Mouse (Mus musculus): ENCODE results near the gene Tbc1d8. TPM values are rescaled to one million over a fixed set of nuclear protein-coding genes. Genes with fewer than 3 reads are reported as not detected.

The Tbc1d8 gene
- polyA plus RNA-seq, 1 experiment from 2014 or later: 6.3 TPM

GRCm38 (mm10) chr1:39332456-39332855 lies 146.1 kb downstream of the Tbc1d8 start:
- H3K4me3 ChIP-seq: no peak overlapping the region
- DNase-seq (ENCODE audit: low spot score): no peak
- peaks cover 16% of the 10 kb centered on the region; the same call in 1 of the 2 replicates for H3K27me3 ChIP-seq (ENCODE audit: insufficient read depth, poor library complexity, severe bottlenecking)
- H3K9me3 ChIP-seq: no peaks in the 10 kb centered on the region
- WGBS: 81% methylated on average over 4 of the region's 4 CpGs
- H3K4me1 ChIP-seq (replicated peaks): peaks cover 8% of the 10 kb centered on the region; the same call in 1 of the 2 replicates
- no peak overlapping the region for H3K27ac ChIP-seq
- no peaks in the 10 kb centered on the region for H3K36me3 ChIP-seq

DNA sequence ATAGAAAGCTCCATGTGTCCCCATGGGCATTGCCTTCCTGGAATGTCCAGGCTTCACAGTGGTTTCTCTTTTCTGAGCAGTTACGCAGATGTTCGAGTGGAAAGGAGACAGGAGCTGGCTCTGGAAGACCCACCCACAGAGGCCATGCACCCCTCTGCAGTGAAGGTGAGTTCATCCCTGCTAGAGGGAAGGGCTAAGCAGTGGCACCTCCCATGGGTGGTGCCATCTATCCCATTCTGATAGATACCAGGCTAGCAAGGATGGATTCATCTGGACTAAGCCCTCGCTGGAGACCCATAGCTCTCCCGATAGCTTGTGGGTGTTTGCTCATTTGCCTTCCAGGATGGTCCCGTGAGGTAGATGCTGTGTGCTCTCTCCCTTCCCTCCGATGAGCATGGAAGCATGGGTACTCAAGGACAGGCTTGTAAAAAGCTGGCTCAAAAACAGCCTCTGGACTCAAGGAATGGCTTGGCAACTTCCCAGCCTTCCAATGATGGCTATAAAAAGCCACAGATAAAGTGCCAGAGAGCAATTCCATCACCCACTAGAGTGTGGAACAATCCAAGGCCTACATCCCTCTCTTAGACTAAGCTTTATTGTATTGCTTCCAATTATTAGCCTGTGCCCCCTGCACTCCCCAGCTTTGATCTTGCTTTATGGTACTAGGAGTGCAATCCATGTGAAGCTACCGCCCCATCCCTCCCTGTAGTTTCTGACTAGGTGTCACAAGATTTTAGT lies 147.5 kb downstream of the Tbc1d8 start:
- no peak for DNase-seq (ENCODE audit: low spot score)
- Histone ChIP-seq H3K27me3 (ENCODE audit: insufficient read depth, poor library complexity, severe bottlenecking) (peaks cover 10% of the 10 kb centered on the region; the same call in 1 of the 2 replicates), H3K4me1 (replicated peaks) (peaks cover 7% of the 10 kb centered on the region; the same call in 1 of the 2 replicates), H3K4me3 (no peak overlapping the region), H3K9me3 (no peaks in the 10 kb centered on the region), H3K36me3 (no peaks in the 10 kb centered on the region), H3K27ac (no peak overlapping the region)
- WGBS: 87% methylated on average over 7 of the region's 7 CpGs

DNA sequence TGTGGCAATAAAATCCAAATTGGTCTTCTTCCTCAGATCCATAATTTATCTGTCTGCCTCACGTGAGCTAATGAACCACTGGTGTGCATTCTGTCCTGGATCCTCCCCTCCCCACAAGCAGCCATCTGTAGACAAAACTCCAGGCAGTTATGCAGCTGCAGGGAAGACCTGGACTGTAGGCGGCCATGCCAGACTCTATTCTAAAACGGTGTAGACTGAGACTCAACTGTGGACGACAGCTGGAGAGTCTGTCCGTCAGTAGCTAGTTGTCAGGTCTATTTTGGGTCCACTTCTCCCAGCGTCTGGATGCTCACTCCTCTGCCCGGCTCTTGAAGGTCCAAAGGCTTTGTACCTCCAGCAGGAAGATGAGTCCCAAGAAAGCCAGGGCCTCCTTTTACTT lies 151.0 kb downstream of the Tbc1d8 start:
- H3K9me3 ChIP-seq: no peaks in the 10 kb centered on the region

DNA sequence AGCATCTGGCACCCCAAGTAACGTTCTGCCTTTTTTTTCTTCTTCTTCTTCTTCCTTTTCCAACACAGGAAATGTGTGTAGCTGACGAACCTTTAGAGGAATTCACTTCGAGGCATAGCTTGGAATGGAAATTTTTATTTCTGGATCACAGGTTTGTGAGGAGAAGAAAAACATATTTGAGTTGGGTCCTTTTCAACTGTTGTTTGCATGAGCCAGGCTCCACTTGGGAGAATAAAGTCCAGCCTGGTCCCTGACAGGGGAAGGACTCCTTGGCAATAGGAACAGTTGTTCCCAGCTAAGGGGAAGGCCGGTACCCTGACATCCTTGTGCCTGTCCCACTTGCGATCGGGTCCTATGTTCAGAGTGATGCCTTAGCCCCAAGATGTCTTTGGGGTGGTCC lies 153.3 kb downstream of the Tbc1d8 start:
- Histone ChIP-seq H3K27ac (no peak overlapping the region), H3K9me3 (no peaks in the 10 kb centered on the region), H3K27me3 (ENCODE audit: insufficient read depth, poor library complexity, severe bottlenecking) (no peaks in the 10 kb centered on the region), H3K36me3 (no peaks in the 10 kb centered on the region), H3K4me1 (replicated peaks) (no peaks in the 10 kb centered on the region), H3K4me3 (no peak overlapping the region)
- DNase-seq (ENCODE audit: low spot score): no peak
- 90% methylated on average over 6 of the region's 6 CpGs for WGBS

More for the DNA sequence above, 151.0 kb downstream of the Tbc1d8 start:
- H3K27me3 ChIP-seq (ENCODE audit: insufficient read depth, poor library complexity, severe bottlenecking): no peaks in the 10 kb centered on the region
- H3K4me1 ChIP-seq (replicated peaks): no peaks in the 10 kb centered on the region
- H3K4me3 ChIP-seq: no peak overlapping the region
- WGBS: 90% methylated on average over 7 of the region's 7 CpGs
- no peak for DNase-seq (ENCODE audit: low spot score)
- no peaks in the 10 kb centered on the region for H3K36me3 ChIP-seq
- H3K27ac ChIP-seq: no peak overlapping the region

- Histone ChIP-seq H3K36me3 (no peaks in the 10 kb centered on the region), H3K27me3 (ENCODE audit: insufficient read depth, poor library complexity, severe bottlenecking) (no peaks in the 10 kb centered on the region), H3K27ac (no peak overlapping the region), H3K9me3 (no peaks in the 10 kb centered on the region), H3K4me3 (no peak overlapping the region), H3K4me1 (replicated peaks) (no peaks in the 10 kb centered on the region)
- DNase-seq (ENCODE audit: low spot score): no peak
- 91% methylated on average over 6 of the region's 6 CpGs for WGBS
Observed at GRCm38 (mm10) chr1:39321954-39322353, 156.6 kb downstream of the Tbc1d8 start.

Other genes with a start within 250 kb of the Tbc1d8 start
- gene Rpl31, start 110.9 kb downstream of the Tbc1d8 start, polyA plus RNA-seq (2016; fragmentation: Nextera tagmentation; extraction: Ambion mirVana): 425 and 430 TPM in 2 replicates
- 26.2 and 26.9 TPM in 2 replicates for gene Cnot11, start 56.2 kb upstream of the Tbc1d8 start, polyA plus RNA-seq (2016; fragmentation: Nextera tagmentation; extraction: Ambion mirVana)
- 21.0 and 27.0 TPM in 2 replicates for gene Rnf149, start 98.7 kb upstream of the Tbc1d8 start, polyA plus RNA-seq (2016; fragmentation: Nextera tagmentation; extraction: Ambion mirVana)
- gene Creg2, start 172.7 kb upstream of the Tbc1d8 start, polyA plus RNA-seq (2016; fragmentation: Nextera tagmentation; extraction: Ambion mirVana): 0.35 and 0.78 TPM in 2 replicates
- 0.12 and 0.22 TPM in 2 replicates for gene Rfx8, start 242.2 kb upstream of the Tbc1d8 start, polyA plus RNA-seq (2016; fragmentation: Nextera tagmentation; extraction: Ambion mirVana)